Mouse (Mus musculus): ENCODE measurements at regions not wholly inside any gene's neighbourhood (a gene's known extent, or its start where the extent isn't known, plus 50 kb on each side); places are given as distances from the start of the nearest gene placed in this dataset.

GRCm38 (mm10) chr2:72749495-72749894 lies 230.8 kb downstream of the Sp3 start:
- Histone ChIP-seq H3K9me3 (ENCODE audit: low read length) (no peaks in the 10 kb centered on the region), H3K9ac (replicated peaks; ENCODE audit: low read length) (no peak overlapping the region), H3K4me3 (ENCODE audit: low read length) (no peak overlapping the region), H3K4me1 (ENCODE audit: insufficient read depth, low read length) (0 out of 2 replicates have a peak, but pooled peaks cover 4% of the 10 kb centered on the region), H3K27me3 (ENCODE audit: insufficient read depth, low read length) (no peaks in the 10 kb centered on the region), H3K36me3 (ENCODE audit: insufficient read depth, low read length) (no peaks in the 10 kb centered on the region), H3K4me2 (ENCODE audit: low read depth, low read length) (no peak overlapping the region), H3K27ac (no peak overlapping the region)
- TF ChIP-seq CTCF (IDR thresholded peaks at IDR 0.05; ENCODE audit: low read depth), result no peak
- ATAC-seq, result no peak
- no peak for DNase-seq (ENCODE audit: low spot score)
- WGBS, result 100% methylated on average over 1 of the region's 1 CpGs

GRCm38 (mm10) chr2:72751441-72751840 lies 228.8 kb downstream of the Sp3 start:
- WGBS, result 50% methylated on average over 1 of the region's 1 CpGs
- no peak for TF ChIP-seq CTCF (IDR thresholded peaks at IDR 0.05; ENCODE audit: low read depth)
- no peak overlapping the region for H3K4me2 ChIP-seq (ENCODE audit: low read depth, low read length)
- DNase-seq (ENCODE audit: low spot score) (no peak), ATAC-seq (no peak)
- no peak overlapping the region for H3K4me3 ChIP-seq (ENCODE audit: low read length)
- H3K9ac ChIP-seq (replicated peaks; ENCODE audit: low read length), result no peak overlapping the region
- H3K27me3 ChIP-seq (ENCODE audit: insufficient read depth, low read length), result no peaks in the 10 kb centered on the region
- no peaks in the 10 kb centered on the region for H3K36me3 ChIP-seq (ENCODE audit: insufficient read depth, low read length)
- no peak overlapping the region for H3K27ac ChIP-seq
- H3K9me3 ChIP-seq (ENCODE audit: low read length), result no peaks in the 10 kb centered on the region
- H3K4me1 ChIP-seq (ENCODE audit: insufficient read depth, low read length), result 0 out of 2 replicates have a peak, but pooled peaks cover 4% of the 10 kb centered on the region

GRCm38 (mm10) chr2:72752624-72753176 lies 227.5 kb downstream of the Sp3 start:
- H3K27ac ChIP-seq, result no peak overlapping the region
- no peaks in the 10 kb centered on the region for H3K36me3 ChIP-seq (ENCODE audit: insufficient read depth, low read length)
- H3K9ac ChIP-seq (replicated peaks; ENCODE audit: low read length), result no peak overlapping the region
- DNase-seq (ENCODE audit: low spot score), result no peak
- no peak for ATAC-seq
- no peak overlapping the region for H3K4me2 ChIP-seq (ENCODE audit: low read depth, low read length)
- no peak overlapping the region for H3K4me3 ChIP-seq (ENCODE audit: low read length)
- 0 out of 2 replicates have a peak, but pooled peaks cover 4% of the 10 kb centered on the region for H3K4me1 ChIP-seq (ENCODE audit: insufficient read depth, low read length)
- H3K27me3 ChIP-seq (ENCODE audit: insufficient read depth, low read length), result no peaks in the 10 kb centered on the region
- no peak for TF ChIP-seq CTCF (IDR thresholded peaks at IDR 0.05; ENCODE audit: low read depth)
- WGBS, result 57% methylated on average over 4 of the region's 4 CpGs
- H3K9me3 ChIP-seq (ENCODE audit: low read length), result no peaks in the 10 kb centered on the region

GRCm38 (mm10) chr2:72753788-72754713 lies 226.2 kb downstream of the Sp3 start:
- DNase-seq (ENCODE audit: low spot score) (no peak), ATAC-seq (no peak)
- H3K27ac ChIP-seq, result no peak overlapping the region
- 94% methylated on average over 16 of the region's 16 CpGs for WGBS
- H3K4me2 ChIP-seq (ENCODE audit: low read depth, low read length), result no peak overlapping the region
- no peaks in the 10 kb centered on the region for H3K9me3 ChIP-seq (ENCODE audit: low read length)
- no peaks in the 10 kb centered on the region for H3K27me3 ChIP-seq (ENCODE audit: insufficient read depth, low read length)
- H3K4me1 ChIP-seq (ENCODE audit: insufficient read depth, low read length), result 0 out of 2 replicates have a peak, but pooled peaks cover 4% of the 10 kb centered on the region
- TF ChIP-seq CTCF (IDR thresholded peaks at IDR 0.05; ENCODE audit: low read depth), result no peak
- no peak overlapping the region for H3K9ac ChIP-seq (replicated peaks; ENCODE audit: low read length)
- H3K4me3 ChIP-seq (ENCODE audit: low read length), result no peak overlapping the region
- no peaks in the 10 kb centered on the region for H3K36me3 ChIP-seq (ENCODE audit: insufficient read depth, low read length)

GRCm38 (mm10) chr2:72763454-72763853 lies 216.8 kb downstream of the Sp3 start:
- Histone ChIP-seq H3K36me3 (ENCODE audit: insufficient read depth, low read length) (no peaks in the 10 kb centered on the region), H3K27ac (no peak overlapping the region), H3K4me2 (ENCODE audit: low read depth, low read length) (no peak overlapping the region), H3K4me1 (ENCODE audit: insufficient read depth, low read length) (no peaks in the 10 kb centered on the region), H3K4me3 (ENCODE audit: low read length) (no peak overlapping the region), H3K9me3 (ENCODE audit: low read length) (no peaks in the 10 kb centered on the region), H3K27me3 (ENCODE audit: insufficient read depth, low read length) (no peaks in the 10 kb centered on the region), H3K9ac (replicated peaks; ENCODE audit: low read length) (no peak overlapping the region)
- TF ChIP-seq CTCF (IDR thresholded peaks at IDR 0.05; ENCODE audit: low read depth), result no peak
- no peak for ATAC-seq
- no peak for DNase-seq (ENCODE audit: low spot score)
- WGBS, result 90% methylated on average over 5 of the region's 5 CpGs

GRCm38 (mm10) chr2:72769030-72769630 lies 211.1 kb downstream of the Sp3 start:
- H3K4me3 ChIP-seq (ENCODE audit: low read length), result no peak overlapping the region
- WGBS, result 76% methylated on average over 11 of the region's 11 CpGs
- H3K4me2 ChIP-seq (ENCODE audit: low read depth, low read length), result no peak overlapping the region
- no peak overlapping the region for H3K27ac ChIP-seq
- no peaks in the 10 kb centered on the region for H3K9me3 ChIP-seq (ENCODE audit: low read length)
- ATAC-seq (no peak), DNase-seq (ENCODE audit: low spot score) (no peak)
- no peak overlapping the region for H3K9ac ChIP-seq (replicated peaks; ENCODE audit: low read length)
- H3K4me1 ChIP-seq (ENCODE audit: insufficient read depth, low read length), result no peaks in the 10 kb centered on the region
- no peak for TF ChIP-seq CTCF (IDR thresholded peaks at IDR 0.05; ENCODE audit: low read depth)
- no peaks in the 10 kb centered on the region for H3K27me3 ChIP-seq (ENCODE audit: insufficient read depth, low read length)
- no peaks in the 10 kb centered on the region for H3K36me3 ChIP-seq (ENCODE audit: insufficient read depth, low read length)
